Mouse (Mus musculus) limb, embryonic 11.5 days (tissue): ENCODE measurements around the gene Ccdc124. TPM values are rescaled to one million over a fixed set of nuclear protein-coding genes. Genes with fewer than 3 reads are reported as not detected.

ENCODE experiments used
- ATAC-seq: fragments of 200-750 bp; cut with Nextera tagmentation; 2 replicates; pipeline ENCODE4 v1.8.0; 2017; ENCODE audit warnings: low read depth; ENCODE audit not compliant: insufficient number of reproducible peaks, low FRiP score, low TSS enrichment
- DNase-seq: peaks from one replicate; pipeline ENCODE4 v3.0.0-alpha.2; 2015; ENCODE audit warnings: low spot score
- H3K27ac ChIP-seq: fragments of 300-500 bp; sonication (generic); replicated peaks from 2 replicates; pipeline ENCODE4 v1.5.1; 2014; ENCODE audit warnings: low read depth, mild to moderate bottlenecking, low read length
- H3K27me3 ChIP-seq: fragments of 300-500 bp; sonication (generic); 2 replicates; pipeline ENCODE4 v1.6.1; 2014; ENCODE audit warnings: mild to moderate bottlenecking, low read length, mixed read lengths; ENCODE audit not compliant: control insufficient read depth, insufficient read depth
- H3K36me3 ChIP-seq: fragments of 300-500 bp; sonication (generic); 2 replicates; pipeline ENCODE4 v1.6.1; 2014; ENCODE audit warnings: mild to moderate bottlenecking, low read length, moderate library complexity, mixed read lengths; ENCODE audit not compliant: control insufficient read depth, insufficient read depth
- H3K4me1 ChIP-seq: fragments of 300-500 bp; sonication (generic); 2 replicates; pipeline ENCODE4 v1.6.1; 2014; ENCODE audit warnings: low read length, mixed read lengths; ENCODE audit not compliant: control insufficient read depth, insufficient read depth
- H3K4me2 ChIP-seq: fragments of 300-500 bp; sonication (generic); 2 replicates; pipeline ENCODE4 v1.6.1; 2014; ENCODE audit warnings: low read depth, mild to moderate bottlenecking, moderate library complexity; ENCODE audit not compliant: severe bottlenecking
- H3K4me3 ChIP-seq: fragments of 300-500 bp; sonication (generic); 2 replicates; pipeline ENCODE4 v1.5.1; 2014; ENCODE audit warnings: low read depth, low read length
- H3K9ac ChIP-seq: fragments of 300-500 bp; sonication (generic); 2 replicates; pipeline ENCODE4 v1.6.1; 2014; ENCODE audit warnings: mild to moderate bottlenecking, low read length
- H3K9me3 ChIP-seq: fragments of 300-500 bp; sonication (generic); 2 replicates; pipeline ENCODE4 v1.6.1; 2016; ENCODE audit warnings: low read length; ENCODE audit not compliant: control insufficient read depth
- WGBS: fragments of 180-500 bp; shearing (Covaris S2); extraction: QIAGEN DNeasy Blood & Tissue Kit; methylation state at CpG from one replicate; pipeline ENCODE4 v1.1.7; 2014; 5-methylcytosine and 5-hydroxymethylcytosine counted together
- polyA plus RNA-seq: library from polyadenylated mRNA; unstranded; fragments of >200 nt; fragmentation: Nextera tagmentation; extraction: Ambion mirVana; gene quantifications from 2 replicates; pipeline ENCODE4 v1.2.1, GENCODE M21; 2014

Ccdc124 gene
- polyA plus RNA-seq, 1 experiment from 2014 or later = 161 TPM

DNA sequence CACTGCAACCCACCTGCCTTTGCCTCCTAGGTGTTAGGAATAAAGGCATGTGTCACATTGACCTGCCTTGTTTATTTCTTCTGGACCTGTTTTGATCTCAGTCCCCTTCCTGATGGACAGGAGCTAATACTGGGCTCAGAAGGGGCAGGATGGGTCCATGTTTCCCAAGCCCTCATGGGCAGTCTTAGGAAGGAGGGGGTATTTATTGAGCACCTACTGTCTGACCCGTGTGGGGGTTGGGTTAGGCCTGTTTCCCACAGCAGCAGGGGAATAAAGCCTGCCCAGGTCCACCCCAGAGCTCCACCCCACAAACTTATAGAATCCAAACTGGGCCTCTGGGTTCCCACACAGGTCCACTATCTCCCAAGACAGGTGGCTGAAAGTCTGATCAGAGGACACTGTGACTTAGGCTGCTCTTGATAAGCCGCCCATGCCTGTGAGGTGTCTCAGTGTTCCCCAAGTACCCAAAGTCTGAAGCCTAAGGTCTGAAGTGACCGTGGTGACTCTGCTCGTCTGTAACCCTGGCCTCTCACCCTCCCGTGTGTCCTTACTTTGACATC lies 30.4 kb downstream of the Ccdc124 start:
- no peak for DNase-seq
- H3K27me3 ChIP-seq = no peaks in the 10 kb centered on the region

GRCm38 (mm10) chr8:70842484-70842883 lies 31.3 kb downstream of the Ccdc124 start:
- Histone ChIP-seq H3K9me3 (no peaks in the 10 kb centered on the region), H3K27ac (no peak overlapping the region), H3K27me3 (no peaks in the 10 kb centered on the region), H3K4me2 (no peak overlapping the region), H3K4me3 (no peak overlapping the region), H3K9ac (no peak overlapping the region), H3K4me1 (peaks cover 8% of the 10 kb centered on the region; the same call in 1 of the 2 replicates), H3K36me3 (no peaks in the 10 kb centered on the region)
- DNase-seq (no peak), ATAC-seq (no peak)
- WGBS = 68% methylated on average over 25 of the region's 25 CpGs

More for the DNA sequence above, 30.4 kb downstream of the Ccdc124 start:
- no peaks in the 10 kb centered on the region for H3K9me3 ChIP-seq
- no peaks in the 10 kb centered on the region for H3K36me3 ChIP-seq
- no peak overlapping the region for H3K4me3 ChIP-seq
- peaks cover 8% of the 10 kb centered on the region; the same call in 1 of the 2 replicates for H3K4me1 ChIP-seq
- H3K9ac ChIP-seq = no peak overlapping the region
- no peak overlapping the region for H3K4me2 ChIP-seq
- 0 out of 2 replicates have a peak overlapping the region, but pooled peaks have one; percentile 21 for H3K27ac ChIP-seq
- ATAC-seq = no peak
- WGBS = 82% methylated on average over 5 of the region's 5 CpGs

DNA sequence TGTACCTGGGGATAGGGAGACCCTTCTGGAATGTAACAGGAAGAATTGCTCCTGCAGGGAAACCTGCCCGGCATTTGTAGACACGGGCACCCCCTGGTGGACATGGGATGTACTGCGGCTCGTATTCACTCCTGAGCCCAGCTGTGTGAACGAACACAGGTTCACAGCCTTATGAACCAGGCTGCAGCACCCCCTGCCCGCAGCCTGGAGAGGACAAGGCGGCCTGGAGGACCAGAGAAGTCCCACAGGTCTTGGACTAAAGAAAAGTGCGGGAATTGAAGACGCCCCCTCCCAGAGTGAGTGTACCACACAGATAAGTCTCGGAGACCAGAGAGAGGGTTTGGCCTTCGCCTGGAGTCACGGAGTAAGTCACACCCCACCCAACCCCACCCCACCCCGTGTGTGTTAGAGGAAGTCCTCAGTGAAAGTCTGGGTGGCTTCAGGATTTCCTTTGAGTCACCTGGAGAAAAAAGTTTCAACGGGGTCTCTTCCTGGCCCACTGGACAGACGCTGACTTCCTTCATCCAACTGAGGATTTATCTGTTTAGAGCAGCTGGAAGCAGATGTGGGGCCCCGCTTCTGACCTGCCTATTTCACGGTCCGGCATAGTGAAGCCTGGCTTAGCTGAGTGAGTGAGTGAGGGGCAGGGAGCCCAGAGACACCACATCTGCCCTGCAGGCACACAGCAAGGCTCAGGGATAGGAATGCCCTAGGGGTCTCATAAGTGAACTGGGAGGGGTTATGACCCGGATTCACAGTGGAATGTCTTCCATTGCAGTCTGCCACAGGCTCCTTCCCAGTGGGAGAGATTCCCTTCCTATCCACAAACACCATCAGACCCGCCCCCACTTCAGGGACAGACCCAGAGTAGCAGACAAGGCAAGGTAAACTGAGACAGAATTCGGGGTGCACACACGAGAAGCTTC lies 32.3 kb downstream of the Ccdc124 start:
- H3K9me3 ChIP-seq = no peaks in the 10 kb centered on the region
- no peak overlapping the region for H3K27ac ChIP-seq
- H3K36me3 ChIP-seq = no peaks in the 10 kb centered on the region
- WGBS = 40% methylated on average over 22 of the region's 22 CpGs
- ATAC-seq (no peak), DNase-seq (peak; percentile 99)
- H3K4me2 ChIP-seq = no peak overlapping the region; the same call in 1 of the 2 replicates
- no peak overlapping the region for H3K4me3 ChIP-seq
- H3K27me3 ChIP-seq = no peaks in the 10 kb centered on the region
- H3K9ac ChIP-seq = peak overlapping the region; percentile 17; the same call in 1 of the 2 replicates
- H3K4me1 ChIP-seq = peaks cover 8% of the 10 kb centered on the region; the same call in 1 of the 2 replicates

- no peak overlapping the region for H3K4me2 ChIP-seq
- no peak overlapping the region for H3K4me3 ChIP-seq
- no peaks in the 10 kb centered on the region for H3K36me3 ChIP-seq
- ATAC-seq (no peak), DNase-seq (no peak)
- H3K9ac ChIP-seq = no peak overlapping the region
- peaks cover 8% of the 10 kb centered on the region; the same call in 1 of the 2 replicates for H3K4me1 ChIP-seq
- H3K27me3 ChIP-seq = no peaks in the 10 kb centered on the region
- H3K27ac ChIP-seq = no peak overlapping the region
- 62% methylated on average over 10 of the region's 10 CpGs for WGBS
- H3K9me3 ChIP-seq = no peaks in the 10 kb centered on the region
Observed at GRCm38 (mm10) chr8:70840590-70840989, 33.1 kb downstream of the Ccdc124 start.

GRCm38 (mm10) chr8:70839408-70840351 lies 34.1 kb downstream of the Ccdc124 start, which contains the start of gene Arrdc2:
Gene Arrdc2 (minus strand): TSS chr8:70839720.
- H3K4me1 ChIP-seq = peaks cover 8% of the 10 kb centered on the region; the same call in 1 of the 2 replicates
- peak within 1 kb of the TSS; percentile 75 for H3K9ac ChIP-seq
- H3K4me3 ChIP-seq = peak within 1 kb of the TSS; percentile 62
- DNase-seq (peak; percentile 99), ATAC-seq (peak; percentile 93)
- H3K4me2 ChIP-seq = peak within 1 kb of the TSS; percentile 88
- WGBS = 2% methylated on average over 55 of the region's 55 CpGs
- peaks cover 2% of the 10 kb centered on the region; the same call in 1 of the 2 replicates for H3K36me3 ChIP-seq
- no peaks in the 10 kb centered on the region for H3K27me3 ChIP-seq
- H3K9me3 ChIP-seq = no peaks in the 10 kb centered on the region
- peak within 1 kb of the TSS; percentile 68 for H3K27ac ChIP-seq

GRCm38 (mm10) chr8:70838654-70839407 lies 34.9 kb downstream of the Ccdc124 start:
- H3K4me3 ChIP-seq = peak overlapping the region; percentile 62
- peak overlapping the region; percentile 68 for H3K27ac ChIP-seq
- H3K9me3 ChIP-seq = no peaks in the 10 kb centered on the region
- H3K27me3 ChIP-seq = no peaks in the 10 kb centered on the region
- peaks cover 2% of the 10 kb centered on the region; the same call in 1 of the 2 replicates for H3K36me3 ChIP-seq
- H3K4me2 ChIP-seq = peak overlapping the region; percentile 88
- H3K9ac ChIP-seq = peak overlapping the region; percentile 75
- ATAC-seq (peak; percentile 22; the same call in 1 of the 2 replicates), DNase-seq (peak; percentile 49)
- H3K4me1 ChIP-seq = peaks cover 8% of the 10 kb centered on the region; the same call in 1 of the 2 replicates
- WGBS = 4% methylated on average over 51 of the region's 66 CpGs

DNA sequence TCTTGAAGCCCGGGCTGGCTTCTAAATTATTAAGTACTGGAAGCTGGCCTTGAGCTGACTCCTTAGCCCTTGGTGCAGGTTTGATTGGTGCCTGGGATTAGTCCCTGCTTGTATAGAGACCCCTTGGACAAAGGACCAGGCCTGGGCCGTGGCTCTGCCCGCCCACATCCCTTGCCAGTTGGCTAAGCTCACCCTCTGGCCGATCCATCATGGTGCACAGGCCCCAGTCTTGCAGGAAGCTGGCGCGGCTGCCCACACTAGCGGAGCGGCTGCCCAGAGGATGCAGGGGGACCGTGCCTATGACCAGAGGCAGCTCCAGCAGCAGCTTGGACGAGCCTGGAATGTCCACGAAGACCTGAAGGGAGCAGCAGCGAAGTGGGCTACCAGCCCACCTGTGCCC lies 37.1 kb downstream of the Ccdc124 start:
- Histone ChIP-seq H3K36me3 (peaks cover 2% of the 10 kb centered on the region; the same call in 1 of the 2 replicates), H3K9ac (no peak overlapping the region), H3K27me3 (no peaks in the 10 kb centered on the region), H3K4me3 (no peak overlapping the region), H3K4me2 (no peak overlapping the region), H3K9me3 (no peaks in the 10 kb centered on the region), H3K4me1 (peaks cover 15% of the 10 kb centered on the region), H3K27ac (no peak overlapping the region)
- no peak for DNase-seq
- 89% methylated on average over 12 of the region's 12 CpGs for WGBS
- no peak for ATAC-seq
